Mouse (Mus musculus) lung, postnatal 14 days (tissue): Measurements from ENCODE around the gene Casz1.

Experiments
- DNase-seq: peaks from one replicate; pipeline ENCODE4 v3.0.0; 2021

Casz1 gene

GRCm38 (mm10) chr4:148847636-148848035 lies 43.4 kb downstream of the Casz1 start:
- DNase-seq, result no peak

GRCm38 (mm10) chr4:148849437-148849836 lies 45.2 kb downstream of the Casz1 start:
- DNase-seq, result no peak

DNA sequence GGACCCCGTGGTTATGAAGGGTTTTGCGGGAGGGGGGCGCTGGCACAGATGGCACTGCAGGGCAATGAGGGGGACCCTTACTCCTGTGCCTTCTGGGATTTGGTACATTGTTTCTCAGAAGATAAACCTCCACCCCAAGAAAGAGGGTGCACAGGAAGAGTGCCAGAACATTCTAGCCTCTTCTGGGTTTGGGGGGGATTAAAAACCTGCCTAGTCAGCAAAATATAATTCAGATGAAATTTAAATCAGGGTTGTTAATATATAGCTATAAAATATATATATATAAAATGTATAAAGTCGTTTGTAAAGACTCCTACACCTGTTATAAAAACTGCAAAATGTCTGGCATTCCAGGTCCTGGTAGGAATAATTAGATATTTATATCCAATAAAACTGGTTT lies 48.8 kb downstream of the Casz1 start:
- DNase-seq, result no peak

DNA sequence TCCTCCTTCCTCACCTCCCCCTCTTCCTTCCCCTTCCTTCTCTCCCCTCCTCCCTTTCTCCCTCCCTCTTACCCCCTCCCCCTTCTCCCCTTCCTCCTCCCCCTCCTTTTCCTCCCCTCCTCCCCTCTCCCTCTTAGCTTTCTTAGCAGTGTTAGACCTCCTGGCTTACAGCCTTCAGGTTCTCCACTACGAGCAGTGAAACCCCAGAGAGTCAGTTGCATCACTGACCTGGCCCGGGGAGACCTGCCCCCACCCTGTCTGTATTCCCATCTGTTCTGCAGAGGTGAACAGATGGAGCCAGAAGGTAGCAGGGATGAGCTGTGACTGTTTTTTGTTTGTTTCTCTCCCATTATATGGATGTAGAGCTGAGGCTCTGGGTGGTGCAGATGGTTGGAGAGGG lies 49.9 kb downstream of the Casz1 start:
- DNase-seq, result no peak

GRCm38 (mm10) chr4:148855527-148855926 lies 51.3 kb downstream of the Casz1 start:
- no peak for DNase-seq

- DNase-seq, result no peak
Measured at GRCm38 (mm10) chr4:148856216-148856615, 52.0 kb downstream of the Casz1 start.

- no peak for DNase-seq
Measured at GRCm38 (mm10) chr4:148857398-148858084, 53.3 kb downstream of the Casz1 start.

GRCm38 (mm10) chr4:148858194-148858593 lies 54.0 kb downstream of the Casz1 start:
- DNase-seq, result no peak

- DNase-seq, result no peak
Measured at GRCm38 (mm10) chr4:148859415-148859814, 55.2 kb downstream of the Casz1 start.

GRCm38 (mm10) chr4:148859906-148860491 lies 55.8 kb downstream of the Casz1 start:
- no peak for DNase-seq

DNA sequence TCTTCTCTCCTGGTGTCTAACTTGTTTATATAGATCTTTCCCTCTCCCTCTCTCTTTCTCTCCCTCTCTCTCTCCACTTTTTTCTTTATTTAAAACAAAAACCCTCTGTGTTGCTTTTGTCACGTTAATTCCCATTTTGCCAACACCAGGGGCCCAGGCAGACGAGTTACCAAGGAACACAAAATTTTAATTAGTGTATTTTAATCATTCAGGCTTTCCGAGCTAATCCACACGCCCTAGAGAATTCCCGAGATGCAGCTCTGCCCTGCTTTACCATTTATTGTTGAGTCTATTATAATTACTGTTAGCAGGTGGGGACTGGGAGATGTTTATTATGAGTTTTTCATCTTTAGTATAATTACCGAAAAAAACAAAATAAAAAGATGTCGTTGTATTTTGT lies 56.4 kb downstream of the Casz1 start:
- DNase-seq, result no peak

DNA sequence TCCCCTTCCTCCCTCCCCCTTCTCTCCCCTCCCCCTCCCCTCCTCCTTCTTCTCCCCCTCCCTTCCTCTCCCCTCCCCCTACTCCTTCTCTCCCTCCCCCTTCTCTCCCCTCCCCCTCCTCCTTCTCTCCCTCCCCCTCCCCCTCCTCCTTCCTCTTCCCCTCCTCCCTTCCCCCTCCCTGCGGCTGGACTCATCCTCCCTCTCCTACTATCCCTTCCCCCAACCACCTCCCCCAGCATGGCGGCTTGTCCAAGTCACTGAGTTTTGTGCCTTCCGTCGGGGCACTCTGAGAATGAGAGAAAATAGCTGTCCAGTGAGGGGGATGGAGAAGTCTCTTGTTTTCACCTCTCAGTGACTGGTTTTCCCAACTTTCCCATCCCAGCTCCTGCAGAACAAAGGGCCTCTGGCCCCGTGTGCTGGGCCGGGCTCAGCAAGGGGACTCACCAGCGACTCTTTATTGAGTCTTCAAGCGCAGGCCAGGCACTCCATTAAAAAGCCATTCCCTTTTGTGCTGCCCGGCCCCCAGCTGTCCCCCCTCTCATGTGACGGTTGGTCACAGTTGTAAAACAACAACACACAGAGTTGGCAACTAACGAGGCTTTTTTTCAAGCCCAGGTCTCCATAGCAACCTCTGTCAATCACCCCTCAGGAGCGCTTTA lies 62.7 kb downstream of the Casz1 start:
- DNase-seq, result no peak

GRCm38 (mm10) chr4:148867721-148868397 lies 63.6 kb downstream of the Casz1 start:
- DNase-seq, result peak; percentile 70

DNA sequence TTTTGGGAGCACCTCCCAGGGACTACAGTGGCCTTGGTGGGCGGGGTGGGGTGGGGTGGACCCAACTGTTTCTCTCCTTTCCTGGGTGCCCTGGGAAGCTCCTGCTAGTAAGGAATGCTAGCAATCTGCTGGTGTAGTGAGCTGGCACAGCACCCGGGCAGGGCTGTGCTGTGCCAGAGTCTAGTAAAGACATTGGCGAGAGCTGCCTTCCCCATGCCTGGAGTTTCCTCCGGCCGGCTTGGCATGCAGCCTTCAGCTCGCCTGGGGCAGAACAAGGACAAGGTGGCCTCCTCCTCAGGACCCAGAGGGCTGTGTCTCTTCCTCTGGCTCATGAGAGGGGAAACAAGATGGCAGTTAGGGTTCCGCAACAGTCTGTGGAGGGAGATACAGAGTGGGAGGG lies 65.3 kb downstream of the Casz1 start:
- peak; percentile 52 for DNase-seq

GRCm38 (mm10) chr4:148870496-148870895 lies 66.3 kb downstream of the Casz1 start:
- no peak for DNase-seq

- DNase-seq, result no peak
Measured at GRCm38 (mm10) chr4:148871751-148872334, 67.6 kb downstream of the Casz1 start.

- DNase-seq, result no peak
Measured at GRCm38 (mm10) chr4:148872372-148872771, 68.1 kb downstream of the Casz1 start.

- DNase-seq, result peak; percentile 59
Measured at GRCm38 (mm10) chr4:148872783-148873182, 68.6 kb downstream of the Casz1 start.

GRCm38 (mm10) chr4:148876166-148876565 lies 71.9 kb downstream of the Casz1 start:
- no peak for DNase-seq

DNA sequence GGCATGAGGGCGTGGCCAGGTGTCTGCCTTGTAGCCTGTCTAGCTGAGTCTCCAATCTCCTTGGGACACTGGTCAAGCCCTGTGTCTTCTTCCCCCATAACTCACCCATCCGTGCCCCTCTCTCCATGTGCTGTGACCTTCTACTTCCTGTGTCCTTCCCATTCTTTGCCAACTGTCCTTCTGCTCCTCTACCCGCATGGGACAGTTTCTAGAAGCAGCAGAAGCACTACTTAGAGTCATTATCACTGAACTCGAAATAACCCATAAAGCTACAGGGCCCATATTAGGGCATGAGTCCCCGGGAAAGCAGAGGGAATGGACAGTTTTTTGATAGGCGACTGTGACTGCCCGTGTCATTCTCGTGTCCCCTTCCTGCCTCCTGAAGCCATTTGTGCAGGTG lies 72.6 kb downstream of the Casz1 start:
- DNase-seq, result no peak

- DNase-seq, result no peak
Measured at GRCm38 (mm10) chr4:148878192-148878983, 74.2 kb downstream of the Casz1 start.

GRCm38 (mm10) chr4:148878984-148879610 lies 74.9 kb downstream of the Casz1 start:
- peak; percentile 53 for DNase-seq
